Mouse (Mus musculus) left cerebral cortex, postnatal 25 days (tissue): ENCODE measurements at regions not wholly inside any gene's neighbourhood (a gene's known extent, or its start where the extent isn't known, plus 50 kb on each side); places are given as distances from the start of the nearest gene placed in this dataset.
A peak's percentile ranks its signal among the peaks of the same experiment; 100 is the strongest.

Experiments
- DNase-seq, 2 experiments: peaks; one replicate each; pipeline ENCODE4 v3.0.0; 2022; ENCODE audit warnings: low spot score in 2 of 2, mixed read lengths in 1 of 2
- intact Hi-C: fragments of 180-260 bp; cut with DNase I; formaldehyde crosslinking; loops from one replicate; pipeline ENCODE4 v1.15.1; 2025

GRCm38 (mm10) chr11:22668220-22668619 is 156.3 kb downstream of the Tmem17 start:
- intact Hi-C loops: no loop called here
- no peak for DNase-seq

- intact Hi-C loops: no loop called here
- DNase-seq: no peak
Measured at GRCm38 (mm10) chr11:22669267-22669666, 157.4 kb downstream of the Tmem17 start.

DNA sequence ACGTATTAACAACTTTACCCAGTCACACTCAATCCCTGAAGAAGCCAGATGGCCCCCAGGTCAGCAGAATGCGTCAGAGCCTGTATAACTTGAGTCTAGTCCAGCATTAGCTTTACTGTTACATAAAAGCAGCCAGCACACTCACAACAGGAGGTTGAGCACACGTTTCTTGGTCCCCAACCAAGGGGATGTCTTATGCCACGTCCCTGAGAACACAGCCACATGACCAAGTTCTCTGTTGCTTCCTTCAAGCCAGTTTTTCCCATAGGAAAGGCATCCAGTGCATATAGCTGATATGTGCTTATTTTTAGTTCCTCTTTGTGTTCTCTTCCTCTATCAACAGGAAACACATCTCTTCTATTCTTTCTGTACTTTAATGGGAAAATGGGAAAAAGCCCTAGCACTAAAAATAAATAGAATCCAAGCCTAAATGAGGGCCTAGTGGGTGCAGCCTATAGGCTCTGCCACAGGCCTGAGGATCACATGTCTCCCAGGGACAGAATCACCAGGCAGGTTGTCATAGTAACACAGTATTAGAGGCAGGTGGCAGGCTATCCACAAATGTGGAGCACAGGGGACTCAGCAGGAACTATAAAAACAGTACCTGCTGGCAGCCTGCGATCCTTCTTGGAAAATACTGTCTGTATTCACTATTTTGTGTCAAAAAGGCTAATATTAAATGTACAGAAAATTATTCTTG is 160.1 kb downstream of the Tmem17 start:
- intact Hi-C loops: no loop called here
- peak; percentile 58 to 70 for DNase-seq

DNA sequence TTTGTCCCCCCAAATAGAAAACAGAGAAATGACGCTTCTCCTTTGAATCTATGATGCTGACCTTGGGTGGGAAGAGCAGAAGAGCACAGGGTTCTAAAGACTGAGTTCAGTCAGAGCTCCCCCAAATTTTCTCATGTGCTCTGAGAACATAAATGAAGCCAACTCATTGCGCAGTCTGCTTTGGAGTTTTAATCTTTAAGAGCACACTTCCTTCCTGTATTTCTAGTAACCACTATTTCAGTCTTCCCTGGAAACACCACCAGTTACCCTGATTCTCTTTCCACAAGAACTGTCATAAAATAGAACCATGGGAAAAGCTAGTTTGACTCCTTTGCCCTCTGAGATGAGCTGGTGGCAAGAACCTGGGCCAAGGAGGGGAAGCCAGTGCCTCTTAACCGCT is 163.2 kb downstream of the Tmem17 start:
- no peak for DNase-seq
- intact Hi-C loops: no loop called here

DNA sequence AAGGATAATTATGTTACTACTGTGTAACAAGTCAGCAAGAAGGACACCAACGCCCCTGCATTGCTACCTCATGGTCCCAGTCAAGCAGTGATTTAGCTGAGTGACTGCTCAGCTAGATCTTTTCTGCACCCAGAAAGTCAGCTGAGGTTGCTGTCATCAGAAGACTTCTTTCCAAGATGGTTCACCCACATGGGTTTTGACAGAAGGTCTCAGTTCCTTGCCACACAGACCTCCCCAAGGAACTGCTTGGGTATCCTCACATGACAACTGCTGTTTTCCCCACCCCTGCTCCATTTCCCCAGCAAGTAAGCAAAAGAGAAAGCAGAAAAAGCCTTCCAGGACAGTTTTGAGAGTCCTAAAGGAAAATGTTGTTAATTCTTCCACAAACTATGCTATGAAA is 163.9 kb downstream of the Tmem17 start:
- intact Hi-C loops: no loop called here
- DNase-seq: no peak

DNA sequence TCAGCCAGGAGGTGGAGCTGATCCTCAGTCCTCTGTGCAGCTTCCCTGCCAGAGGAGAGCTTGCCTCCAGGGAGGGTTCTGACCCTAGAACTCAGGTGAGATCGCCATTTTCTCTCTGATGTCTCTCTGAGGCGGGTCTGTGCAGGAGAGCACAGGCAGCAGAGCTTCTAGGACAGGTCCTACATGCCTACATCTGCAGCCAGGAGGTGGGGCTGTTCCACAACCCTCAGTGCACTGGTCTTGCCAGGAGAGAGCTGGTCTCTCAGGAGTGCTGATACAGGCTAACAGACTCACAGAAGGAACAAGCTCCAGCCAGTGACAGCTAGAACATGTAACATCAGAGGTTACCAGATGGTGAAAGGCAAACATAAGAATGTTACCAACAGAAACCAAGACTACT is 165.4 kb downstream of the Tmem17 start:
- intact Hi-C loops: no loop called here
- DNase-seq: no peak

- intact Hi-C loops: no loop called here
- DNase-seq: no peak
Measured at GRCm38 (mm10) chr11:22684576-22684975, 172.7 kb downstream of the Tmem17 start.

DNA sequence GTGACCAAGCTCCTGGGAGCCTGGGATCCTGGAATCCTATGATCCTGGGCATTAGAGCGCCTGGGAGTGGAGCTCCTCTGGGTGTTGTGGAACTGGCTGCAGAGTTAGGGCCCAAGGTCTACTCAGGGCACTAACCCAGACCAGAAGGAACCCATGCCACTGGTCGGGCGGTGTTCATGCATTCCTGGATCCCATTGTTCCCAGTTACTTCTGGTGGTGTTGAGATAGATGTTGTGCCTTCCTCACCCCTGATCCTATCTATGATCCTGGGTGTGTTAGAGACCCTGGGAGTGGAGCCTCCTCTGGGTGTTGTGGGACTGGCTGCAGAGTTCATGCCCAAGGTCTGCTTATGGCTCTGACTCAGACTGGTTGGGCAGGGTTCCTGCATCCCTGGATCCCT is 169.9 kb downstream of the B3gnt2 start:
- intact Hi-C loops: no loop called here
- DNase-seq: no peak

DNA sequence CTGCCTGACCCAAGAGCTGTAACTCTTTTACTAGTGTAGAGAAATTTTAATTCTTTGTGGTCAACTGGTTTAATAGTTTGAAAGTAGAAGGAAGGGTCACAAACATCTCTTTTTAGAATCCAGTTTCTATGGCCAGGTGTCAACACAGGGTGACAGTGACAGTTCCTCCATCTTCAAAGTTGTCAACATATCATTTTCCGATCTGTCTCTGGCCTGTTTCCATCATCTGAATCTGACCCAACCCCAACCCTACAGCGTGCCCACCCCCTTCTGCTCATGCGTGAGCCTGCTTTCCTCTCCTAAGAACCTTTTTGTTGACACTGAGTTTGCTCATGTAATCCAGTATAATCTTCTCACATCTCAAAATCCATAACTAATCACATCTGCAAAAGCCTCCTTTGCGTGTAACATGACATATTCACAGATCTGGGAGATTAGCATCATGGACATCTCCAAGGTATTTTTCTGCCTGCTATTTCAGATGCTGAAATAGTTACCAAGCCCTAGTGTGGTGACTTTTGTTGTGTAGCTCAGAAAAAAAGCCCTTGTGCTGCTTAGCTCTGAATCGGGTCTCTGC is 168.4 kb downstream of the B3gnt2 start:
- no peak for DNase-seq
- intact Hi-C loops: no loop called here

DNA sequence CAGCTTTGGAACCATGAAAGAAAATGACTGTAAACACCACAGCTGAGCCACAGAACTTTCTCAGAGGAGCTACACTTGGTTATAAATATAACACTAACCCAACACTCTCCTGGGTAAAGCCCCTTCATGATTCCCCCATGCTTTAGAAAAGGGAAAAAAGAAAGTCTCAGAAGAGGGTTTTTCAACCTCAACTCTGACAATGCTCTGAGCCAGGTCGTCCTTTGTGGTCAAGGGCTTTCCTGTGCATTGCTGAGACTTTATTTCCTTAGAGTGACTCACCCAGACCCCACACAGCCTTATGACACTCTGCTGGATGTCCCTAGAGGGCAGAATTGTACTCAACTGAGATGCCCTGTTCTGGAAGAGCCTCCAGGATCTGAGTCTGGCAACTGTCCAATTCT is 167.8 kb downstream of the B3gnt2 start:
- DNase-seq: no peak
- intact Hi-C loops: no loop called here

GRCm38 (mm10) chr11:22693376-22693775 is 167.4 kb downstream of the B3gnt2 start:
- DNase-seq: no peak
- intact Hi-C loops: no loop called here

- no peak for DNase-seq
- intact Hi-C loops: no loop called here
Measured at GRCm38 (mm10) chr11:22693984-22694383, 166.8 kb downstream of the B3gnt2 start.

DNA sequence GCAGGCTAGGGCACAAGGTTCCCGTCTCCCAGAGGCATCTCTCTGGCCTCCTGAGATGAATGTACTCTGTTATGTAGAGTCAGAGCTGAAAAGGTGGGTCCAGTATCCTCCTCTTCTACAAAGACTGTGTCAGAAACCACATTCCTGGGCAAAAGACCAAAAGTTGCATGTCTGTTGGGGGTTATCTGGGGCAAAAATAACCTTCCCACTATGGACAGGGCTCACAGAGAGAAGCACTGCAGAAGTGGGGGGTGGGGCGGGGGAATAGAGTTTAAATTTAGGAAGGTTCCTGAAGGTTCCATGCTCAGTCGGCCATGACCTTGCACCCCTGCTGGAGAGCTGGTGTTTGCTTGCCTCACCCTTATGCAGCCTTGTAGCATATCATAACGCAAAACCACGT is 165.9 kb downstream of the B3gnt2 start:
- intact Hi-C loops: no loop called here
- DNase-seq: no peak

GRCm38 (mm10) chr11:22695237-22695636 is 165.5 kb downstream of the B3gnt2 start:
- no peak for DNase-seq
- intact Hi-C loops: no loop called here

- intact Hi-C loops: no loop called here
- DNase-seq: peak; percentile 21 to 53
Measured at GRCm38 (mm10) chr11:22698057-22698941, 162.5 kb downstream of the B3gnt2 start.

GRCm38 (mm10) chr11:22706082-22706481 is 154.7 kb downstream of the B3gnt2 start:
- intact Hi-C loops: no loop called here
- DNase-seq: no peak
